Mouse (Mus musculus) intestine, postnatal 0 days (tissue): ENCODE measurements around the gene Rabl2. TPM values are rescaled to one million over a fixed set of nuclear protein-coding genes. Genes with fewer than 3 reads are reported as not detected.

ENCODE experiments used
- ATAC-seq: fragments of 200-750 bp; cut with Nextera tagmentation; 2 replicates; pipeline ENCODE4 v1.8.0; 2017; ENCODE audit warnings: mild to moderate bottlenecking, moderate TSS enrichment, moderate library complexity
- H3K27ac ChIP-seq: fragments of 300-500 bp; sonication (generic); 2 replicates; pipeline ENCODE4 v1.5.1; 2014; ENCODE audit warnings: mild to moderate bottlenecking, low read depth, low read length, moderate library complexity
- H3K27me3 ChIP-seq: fragments of 300-500 bp; sonication (generic); replicated peaks from 2 replicates; pipeline ENCODE4 v1.6.1; 2014; ENCODE audit warnings: low read length, mixed read lengths; ENCODE audit not compliant: control insufficient read depth, insufficient read depth
- H3K36me3 ChIP-seq: fragments of 300-500 bp; sonication (generic); 2 replicates; pipeline ENCODE4 v1.6.1; 2014; ENCODE audit warnings: mild to moderate bottlenecking, moderate library complexity; ENCODE audit not compliant: control insufficient read depth, insufficient read depth
- H3K4me1 ChIP-seq: fragments of 300-500 bp; sonication (generic); replicated peaks from 2 replicates; pipeline ENCODE4 v1.6.1; 2014; ENCODE audit warnings: antibody characterized with exemption, low read length, mixed read lengths; ENCODE audit not compliant: control insufficient read depth, insufficient read depth
- H3K4me2 ChIP-seq: fragments of 300-500 bp; sonication (generic); replicated peaks from 2 replicates; pipeline ENCODE4 v1.6.1; 2014; ENCODE audit warnings: low read depth, mild to moderate bottlenecking, moderate library complexity
- H3K4me3 ChIP-seq: fragments of 300-500 bp; sonication (generic); 2 replicates; pipeline ENCODE4 v1.5.1; 2014; ENCODE audit warnings: low read depth, low read length
- H3K9ac ChIP-seq: fragments of 300-500 bp; sonication (generic); 2 replicates; pipeline ENCODE4 v1.6.1; 2014; ENCODE audit warnings: mild to moderate bottlenecking, low read depth, low read length
- H3K9me3 ChIP-seq: fragments of 300-500 bp; sonication (generic); 2 replicates; pipeline ENCODE4 v1.6.1; 2016; ENCODE audit warnings: mixed run types; ENCODE audit not compliant: control insufficient read depth
- CTCF ChIP-seq: sonication (generic); IDR thresholded peaks from 2 replicates; pipeline ENCODE4 v1.5.1; 2016; ENCODE audit warnings: low read depth, mild to moderate bottlenecking, control low read depth, antibody characterized with exemption, moderate library complexity
- WGBS: fragments of 180-500 bp; shearing (Covaris S2); extraction: QIAGEN DNeasy Blood & Tissue Kit; methylation state at CpG from one replicate; pipeline ENCODE4 v1.1.7; 2014; 5-methylcytosine and 5-hydroxymethylcytosine counted together
- polyA plus RNA-seq: library from polyadenylated mRNA; unstranded; fragments of >200 nt; fragmentation: Nextera tagmentation; extraction: Ambion mirVana; gene quantifications from 2 replicates; pipeline ENCODE4 v1.2.1, GENCODE M21; 2015

The Rabl2 gene
- polyA plus RNA-seq, 1 experiment from 2014 or later = 7.6 TPM

DNA sequence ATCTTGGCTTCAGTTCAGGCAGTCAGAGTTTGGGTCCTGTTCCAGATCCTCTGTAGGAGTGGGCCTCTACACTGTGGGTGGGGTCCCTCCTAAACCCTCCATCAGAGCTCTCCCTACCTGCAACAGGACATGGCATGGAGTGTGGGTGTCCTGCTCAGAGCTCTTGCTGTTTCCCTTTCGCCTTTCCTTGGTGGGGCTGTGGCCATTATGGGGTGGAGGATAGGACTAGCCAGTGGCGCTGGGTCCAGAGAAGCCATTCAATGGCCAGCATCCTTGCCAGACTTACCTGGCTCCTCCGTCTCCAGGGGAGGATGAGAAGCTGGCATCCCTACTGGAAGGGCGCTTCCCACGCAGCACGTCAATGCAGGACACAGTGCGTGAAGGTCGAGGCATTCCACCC lies 44.4 kb downstream of the Rabl2 start:
- Histone ChIP-seq H3K27ac (no peak overlapping the region), H3K36me3 (no peaks in the 10 kb centered on the region), H3K27me3 (0 out of 2 replicates have a peak, but pooled peaks cover 8% of the 10 kb centered on the region), H3K4me1 (no peaks in the 10 kb centered on the region), H3K4me2 (0 out of 2 replicates have a peak overlapping the region, but pooled peaks have one; percentile 45), H3K9ac (no peak overlapping the region), H3K4me3 (no peak overlapping the region), H3K9me3 (no peaks in the 10 kb centered on the region)
- 65% methylated on average over 8 of the region's 8 CpGs for WGBS
- ATAC-seq = no peak
- TF ChIP-seq CTCF = no peak

GRCm38 (mm10) chr15:89544171-89544570 lies 47.6 kb downstream of the Rabl2 start:
- Histone ChIP-seq H3K4me1 (no peaks in the 10 kb centered on the region), H3K27me3 (0 out of 2 replicates have a peak, but pooled peaks cover 8% of the 10 kb centered on the region), H3K36me3 (no peaks in the 10 kb centered on the region), H3K9me3 (no peaks in the 10 kb centered on the region), H3K4me3 (no peak overlapping the region), H3K4me2 (no peak overlapping the region), H3K27ac (no peak overlapping the region), H3K9ac (no peak overlapping the region)
- no peak for TF ChIP-seq CTCF
- 88% methylated on average over 7 of the region's 7 CpGs for WGBS
- no peak for ATAC-seq

- Histone ChIP-seq H3K27ac (no peak overlapping the region), H3K4me3 (no peak overlapping the region), H3K27me3 (no peaks in the 10 kb centered on the region), H3K4me1 (no peaks in the 10 kb centered on the region), H3K9ac (no peak overlapping the region), H3K4me2 (no peak overlapping the region), H3K9me3 (no peaks in the 10 kb centered on the region), H3K36me3 (no peaks in the 10 kb centered on the region)
- WGBS = 90% methylated on average over 10 of the region's 10 CpGs
- no peak for ATAC-seq
- no peak for TF ChIP-seq CTCF
Observed at GRCm38 (mm10) chr15:89533843-89534207, 57.9 kb downstream of the Rabl2 start.

DNA sequence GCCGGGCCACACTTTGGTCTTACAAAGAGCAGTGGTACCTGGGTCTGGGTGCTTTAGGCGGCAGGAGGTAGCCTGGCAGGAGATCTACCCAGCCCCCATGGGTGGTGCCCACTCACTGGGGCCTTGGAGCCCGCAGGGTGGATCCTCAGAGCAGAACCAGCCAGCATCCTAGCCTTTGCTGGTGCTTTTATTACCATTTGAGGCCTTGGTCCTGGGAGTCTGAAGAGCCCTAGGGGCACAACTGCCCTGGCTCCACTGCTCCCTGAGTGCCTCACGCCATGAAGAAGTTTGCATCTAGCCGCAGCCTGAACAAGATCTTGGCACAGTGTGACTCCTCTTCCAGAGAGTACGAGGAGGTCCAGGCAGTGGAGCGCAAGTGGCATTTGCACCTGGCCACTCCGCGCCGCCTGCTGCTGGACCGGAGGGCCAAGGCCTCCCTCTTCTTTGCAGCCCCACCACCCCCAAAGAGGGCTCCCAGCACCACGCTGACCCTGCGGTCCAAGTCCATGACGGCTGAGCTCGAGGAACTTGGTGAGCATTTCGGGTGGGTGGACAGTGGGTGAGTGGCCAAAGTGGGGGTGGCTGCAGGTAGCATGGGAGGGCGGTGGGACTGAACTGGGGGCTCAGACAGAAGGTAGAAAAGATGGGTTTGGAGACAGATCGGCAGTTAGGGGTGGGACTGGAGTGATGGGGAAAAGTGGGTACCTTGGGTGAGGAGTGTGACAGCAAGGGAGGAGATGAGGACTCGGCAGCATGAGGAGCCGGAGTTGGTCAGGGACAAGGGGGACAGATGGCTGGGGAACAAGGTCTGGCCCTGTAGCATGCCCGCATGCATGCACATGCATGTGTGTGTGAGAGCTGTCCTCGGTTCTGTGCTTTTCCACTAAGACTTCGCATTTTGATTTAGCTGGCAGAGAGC lies 58.5 kb downstream of the Rabl2 start:
- Histone ChIP-seq H3K9me3 (no peaks in the 10 kb centered on the region), H3K4me2 (peak overlapping the region; percentile 13), H3K4me1 (no peaks in the 10 kb centered on the region), H3K27me3 (no peaks in the 10 kb centered on the region), H3K9ac (no peak overlapping the region), H3K36me3 (no peaks in the 10 kb centered on the region), H3K4me3 (no peak overlapping the region), H3K27ac (no peak overlapping the region)
- no peak for ATAC-seq
- no peak for TF ChIP-seq CTCF
- 83% methylated on average over 23 of the region's 23 CpGs for WGBS

Other genes starting within 250 kb of the Rabl2 start
- gene Lmf2, start 236.3 kb downstream of the Rabl2 start, polyA plus RNA-seq = 19.1 and 20.5 TPM in 2 replicates
- gene Ncaph2, start 236.2 kb downstream of the Rabl2 start, polyA plus RNA-seq = 55.2 and 65.2 TPM in 2 replicates
- gene Sco2, start 218.1 kb downstream of the Rabl2 start, polyA plus RNA-seq = 14.6 and 18.0 TPM in 2 replicates
- gene Tymp, start 214.9 kb downstream of the Rabl2 start, polyA plus RNA-seq = 3.6 and 4.8 TPM in 2 replicates
- 2.1 and 3.2 TPM in 2 replicates for gene Odf3b, start 212.6 kb downstream of the Rabl2 start, polyA plus RNA-seq
- gene Klhdc7b, start 207.0 kb downstream of the Rabl2 start, polyA plus RNA-seq = not detected in 2 replicates
- gene Syce3, start 181.4 kb downstream of the Rabl2 start, polyA plus RNA-seq = 3.4 and 5.0 TPM in 2 replicates
- 0.43 and 0.46 TPM in 2 replicates for gene Cpt1b, start 166.1 kb downstream of the Rabl2 start, polyA plus RNA-seq
- gene C730034F03Rik, start 162.3 kb downstream of the Rabl2 start, polyA plus RNA-seq = 1.1 and 1.3 TPM in 2 replicates
- gene Gm44502, start 162.2 kb downstream of the Rabl2 start, polyA plus RNA-seq = not detected in 2 replicates
- 85.8 and 92.3 TPM in 2 replicates for gene Chkb, start 162.0 kb downstream of the Rabl2 start, polyA plus RNA-seq
- gene Mapk8ip2, start 138.0 kb downstream of the Rabl2 start, polyA plus RNA-seq = 1.9 and 2.0 TPM in 2 replicates
- 32.0 and 36.2 TPM in 2 replicates for gene Arsa, start 114.5 kb downstream of the Rabl2 start, polyA plus RNA-seq
- 0.51 and 0.73 TPM in 2 replicates for gene Shank3, start 92.3 kb downstream of the Rabl2 start, polyA plus RNA-seq
- gene Acr, start 23.6 kb downstream of the Rabl2 start, polyA plus RNA-seq = 0.10 and 0.14 TPM in 2 replicates
- 0.10 and 0.14 TPM in 2 replicates for gene Syt10, start 249.9 kb upstream of the Rabl2 start, polyA plus RNA-seq